Mouse (Mus musculus) CH12.LX (cell line): ENCODE data around the gene Arhgef2. TPM values are rescaled to one million over a fixed set of nuclear protein-coding genes. Genes with fewer than 3 reads are reported as not detected.
A peak's percentile ranks its signal among the peaks of the same experiment; 100 is the strongest.

Experiments
- DNase-seq: peaks from one replicate; pipeline ENCODE4 v3.0.0-alpha.2; 2013; ENCODE audit errors: extremely low read depth
- H3K27ac ChIP-seq: 2 replicates; pipeline ENCODE4 v1.5.1; 2012; ENCODE audit warnings: low read depth, mild to moderate bottlenecking, control low read depth, moderate library complexity; ENCODE audit not compliant: insufficient read depth
- H3K27me3 ChIP-seq: replicated peaks from 2 replicates; pipeline ENCODE3; 2012; ENCODE audit warnings: inconsistent platforms
- H3K36me3 ChIP-seq, 2 experiments: replicated peaks in 1 of 2; 2 replicates each; pipeline versions ENCODE3 to v1.6.1; 2012; ENCODE audit warnings: inconsistent platforms in 1 of 2, low read length in 1 of 2, mild to moderate bottlenecking in 1 of 2, mixed read lengths in 1 of 2, moderate library complexity in 1 of 2; ENCODE audit not compliant: control insufficient read depth in 1 of 2, insufficient read depth in 1 of 2
- H3K4me1 ChIP-seq, 2 experiments: 2 replicates each; pipeline ENCODE4 v1.6.1; 2012; ENCODE audit warnings: inconsistent platforms in 1 of 2, moderate library complexity in 1 of 2; ENCODE audit not compliant: insufficient read depth in 2 of 2, control insufficient read depth in 1 of 2
- H3K4me2 ChIP-seq: 2 replicates; pipeline ENCODE4 v1.6.1; 2012; ENCODE audit warnings: low read depth, mild to moderate bottlenecking, control low read depth; ENCODE audit not compliant: poor library complexity, insufficient read depth, severe bottlenecking
- H3K4me3 ChIP-seq, 3 experiments: fragments of 150-350 bp in 1 of 3; sonication (generic) in 1 of 3; replicated peaks in 1 of 3; 2 replicates each; pipeline versions ENCODE3 to v1.5.1; 2011 to 2012; ENCODE audit warnings: low read depth in 2 of 3, low read length in 2 of 3, mild to moderate bottlenecking in 2 of 3, moderate library complexity in 2 of 3, control low read depth in 1 of 3, improper control_type of control experiment in 1 of 3, inconsistent platforms in 1 of 3, mixed read lengths in 1 of 3; ENCODE audit not compliant: poor library complexity in 1 of 3
- H3K79me2 ChIP-seq: replicated peaks from 2 replicates; pipeline ENCODE4 v1.6.1; 2012; ENCODE audit warnings: mild to moderate bottlenecking, moderate library complexity; ENCODE audit not compliant: control insufficient read depth, poor library complexity, insufficient read depth, severe bottlenecking; ENCODE audit errors: extremely low read depth
- H3K9ac ChIP-seq: 2 replicates; pipeline ENCODE4 v1.6.1; 2012; ENCODE audit warnings: low read depth, mild to moderate bottlenecking, control low read depth, moderate library complexity; ENCODE audit not compliant: insufficient read depth
- H3K9me3 ChIP-seq: replicated peaks from 2 replicates; pipeline ENCODE3; 2012; ENCODE audit warnings: low read length, inconsistent platforms, mixed read lengths
- CHD2 ChIP-seq: IDR thresholded peaks from 2 replicates; pipeline ENCODE4 v1.6.1; 2011; ENCODE audit warnings: low read length, improper control_type of control experiment
- EP300 ChIP-seq: IDR thresholded peaks from 2 replicates; pipeline ENCODE4 v1.6.1; 2011; ENCODE audit warnings: low read length, improper control_type of control experiment
- HCFC1 ChIP-seq: IDR thresholded peaks from 2 replicates; pipeline ENCODE4 v1.6.1; 2012; ENCODE audit warnings: low read depth, mild to moderate bottlenecking, inconsistent platforms, low read length, improper control_type of control experiment
- MAFK ChIP-seq: IDR thresholded peaks from 2 replicates; pipeline ENCODE4 v1.6.1; 2011; ENCODE audit warnings: low read length, improper control_type of control experiment; ENCODE audit not compliant: insufficient replicate concordance
- MAZ ChIP-seq: IDR thresholded peaks from 2 replicates; pipeline ENCODE4 v1.6.1; 2012; ENCODE audit warnings: low read depth, mild to moderate bottlenecking, inconsistent platforms, low read length, improper control_type of control experiment, moderate library complexity
- MEF2A ChIP-seq: IDR thresholded peaks from 2 replicates; pipeline ENCODE4 v1.6.1; 2014; ENCODE audit warnings: low read depth, mild to moderate bottlenecking, inconsistent platforms, low read length, improper control_type of control experiment, borderline replicate concordance
- MXI1 ChIP-seq: IDR thresholded peaks from 2 replicates; pipeline ENCODE4 v1.6.1; 2011; ENCODE audit warnings: mild to moderate bottlenecking, low read depth, low read length, improper control_type of control experiment
- NRF1 ChIP-seq: IDR thresholded peaks from 2 replicates; pipeline ENCODE4 v1.6.1; 2014; ENCODE audit warnings: low read depth, mild to moderate bottlenecking, inconsistent platforms, low read length, improper control_type of control experiment, moderate library complexity
- TCF12 ChIP-seq: IDR thresholded peaks from 2 replicates; pipeline ENCODE4 v1.6.1; 2014; ENCODE audit warnings: low read depth, mild to moderate bottlenecking, inconsistent platforms, low read length, improper control_type of control experiment
- ZMIZ1 ChIP-seq: IDR thresholded peaks from 2 replicates; pipeline ENCODE4 v1.6.1; 2012; ENCODE audit warnings: low read depth, mild to moderate bottlenecking, inconsistent platforms, low read length, improper control_type of control experiment
- dilution Hi-C: fragments of 300-500 bp; cut with MboI; formaldehyde crosslinking; loops from 2 replicates; pipeline ENCODE4 v1.14.3; 2020; ENCODE audit warnings: low sequenced_read_pairs; ENCODE audit not compliant: extremely low pct_unique_long_range_greater_than_20kb, extremely low pct_ligation_motif_present
- in situ Hi-C: fragments of 300-500 bp; cut with MboI; formaldehyde crosslinking; loops from 3 replicates; pipeline ENCODE4 v1.14.3; 2019; ENCODE audit warnings: low sequenced_read_pairs, low pct_ligation_motif_present, low pct_unique_long_range_greater_than_20kb, mixed read lengths
- polyA plus RNA-seq: library from polyadenylated mRNA; unstranded; fragments of >175 nt; gene quantifications from 2 replicates; pipeline ENCODE4 v1.2.1, GENCODE M21; 2012; ENCODE audit warnings: low read depth; ENCODE audit not compliant: insufficient read length
- total RNA-seq, 2 experiments: library from RNA; depleted of rRNA; stranded (reverse); fragments of 300-350 nt in 1 of 2; fragments of >200 nt in 1 of 2; gene quantifications; 2 replicates each; pipeline ENCODE4 v1.2.3; 2012 to 2014

Gene Arhgef2
- total and polyA plus RNA-seq, 3 experiments: 18.5 to 43.9 (median 43.1) TPM

- in situ Hi-C loops (loop anchor here (25.0 kb wide), 1 partner anchor 114 kb away; no protein-coding TSS in a partner anchor), dilution Hi-C loops (no loop called here)
- peaks cover 5% of the 10 kb centered on the region for H3K27me3 ChIP-seq
- no peak overlapping the region for H3K27ac ChIP-seq
- H3K9ac ChIP-seq: peak overlapping the region; percentile 97
- no peak for DNase-seq
- TF ChIP-seq MAZ (peak; percentile 54; the same call in 1 of the 2 replicates), TCF12 (peak; percentile 23; the same call in 1 of the 2 replicates), ZMIZ1 (no peak), HCFC1 (0 out of 2 replicates have a peak, but pooled peaks have one; percentile 31)
- H3K36me3 ChIP-seq: peaks cover 15 to 39% of the 10 kb centered on the region in 2 experiments
- H3K4me2 ChIP-seq: peak overlapping the region; percentile 78
- H3K4me1 ChIP-seq: peaks cover 17 to 68% of the 10 kb centered on the region in 2 experiments
- H3K79me2 ChIP-seq: peaks cover 67% of the 10 kb centered on the region
- H3K9me3 ChIP-seq: no peaks in the 10 kb centered on the region
- peak overlapping the region; percentile 44 to 88 (median 88) for H3K4me3 ChIP-seq
These were observed 17.2 kb downstream of the Arhgef2 start for GRCm38 (mm10) chr3:88622941-88623345.

GRCm38 (mm10) chr3:88623346-88624135 lies 17.8 kb downstream of the Arhgef2 start:
- peaks cover 72% of the 10 kb centered on the region for H3K79me2 ChIP-seq
- TF ChIP-seq MXI1 (peak; percentile 35; the same call in 1 of the 2 replicates), MEF2A (0 out of 2 replicates have a peak, but pooled peaks have one; percentile 18), EP300 (0 out of 2 replicates have a peak, but pooled peaks have one; percentile 18), MAFK (no peak), NRF1 (no peak), CHD2 (0 out of 2 replicates have a peak, but pooled peaks have one; percentile 46), MAZ (0 out of 2 replicates have a peak, but pooled peaks have one; percentile 46)
- H3K27me3 ChIP-seq: no peaks in the 10 kb centered on the region
- H3K9me3 ChIP-seq: no peaks in the 10 kb centered on the region
- peaks cover 17 to 67% of the 10 kb centered on the region in 2 experiments for H3K4me1 ChIP-seq
- dilution Hi-C loops: no loop called here
- H3K9ac ChIP-seq: peak overlapping the region; percentile 97
- DNase-seq: no peak
- peaks cover 15 to 45% of the 10 kb centered on the region in 2 experiments for H3K36me3 ChIP-seq
- peak overlapping the region; percentile 78 for H3K4me2 ChIP-seq
- in situ Hi-C loops: loop anchor here (25.0 kb wide), 1 partner anchor 114 kb away; no protein-coding TSS in a partner anchor
- no peak overlapping the region for H3K27ac ChIP-seq
- peak overlapping the region; percentile 44 to 88 (median 88) for H3K4me3 ChIP-seq
